Mouse (Mus musculus) kidney, adult 18-20 months (tissue): ENCODE results near the gene Lrrc4.
A peak's percentile ranks its signal among the peaks of the same experiment; 100 is the strongest.

Source experiments
- DNase-seq: peaks from one replicate; pipeline ENCODE4 v3.0.0; 2021

Lrrc4 gene

DNA sequence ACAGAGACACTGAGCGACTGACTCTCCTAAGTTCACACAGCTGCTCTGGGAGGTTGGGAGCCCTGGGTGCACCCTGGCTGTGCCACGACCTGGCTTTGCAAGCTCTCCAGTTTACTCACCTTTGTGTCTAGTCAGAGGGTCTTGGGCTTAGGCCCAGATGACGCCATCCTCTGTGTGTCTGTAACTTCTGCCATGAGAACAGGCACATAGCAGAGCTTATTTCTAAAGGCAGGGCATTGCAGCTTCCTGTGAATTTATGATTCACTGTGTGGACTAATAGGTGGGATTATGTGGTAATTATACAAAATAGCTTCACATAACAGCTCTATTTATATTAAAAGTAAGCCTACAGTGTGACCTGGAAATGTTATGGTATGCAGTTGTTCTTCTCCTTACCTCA lies 168.5 kb downstream of the Lrrc4 start:
- DNase-seq, result no peak

DNA sequence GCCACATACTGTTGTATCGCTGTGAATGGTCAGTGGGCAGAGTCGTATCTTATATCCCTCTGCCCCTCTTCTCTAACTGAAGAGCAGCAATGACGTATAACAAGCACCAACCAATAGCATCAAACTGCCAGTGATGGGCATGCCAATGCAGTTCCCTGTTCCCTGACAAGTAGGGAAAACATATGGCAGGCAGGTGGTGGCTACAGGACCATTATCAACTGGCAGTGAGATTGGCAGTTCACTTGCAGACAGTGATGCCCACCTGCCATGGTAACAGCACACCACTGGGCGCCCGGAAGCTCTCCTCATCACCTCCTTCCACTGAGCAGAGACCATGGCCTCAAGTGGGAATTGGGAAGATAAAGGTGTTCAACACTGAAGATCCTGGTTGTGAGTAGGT lies 175.0 kb downstream of the Lrrc4 start:
- no peak for DNase-seq

DNA sequence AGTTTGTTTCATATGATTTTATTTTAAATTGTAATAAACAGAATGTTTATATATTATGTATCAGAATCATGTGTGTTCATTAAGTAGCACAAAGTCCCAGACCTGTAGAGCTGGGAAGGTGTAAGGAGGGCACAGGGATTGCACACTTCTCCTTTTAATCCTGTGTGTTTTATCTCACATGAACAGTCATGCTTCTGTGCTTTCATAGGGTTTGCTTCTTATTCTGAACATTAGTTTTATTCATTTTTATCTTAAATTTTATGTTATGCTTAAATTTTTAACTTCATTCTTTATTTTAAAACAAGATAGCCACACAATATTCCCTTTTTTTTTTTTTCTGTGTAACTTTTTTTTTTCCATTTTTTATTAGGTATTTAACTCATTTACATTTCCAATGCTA lies 186.3 kb downstream of the Lrrc4 start:
- no peak for DNase-seq

DNA sequence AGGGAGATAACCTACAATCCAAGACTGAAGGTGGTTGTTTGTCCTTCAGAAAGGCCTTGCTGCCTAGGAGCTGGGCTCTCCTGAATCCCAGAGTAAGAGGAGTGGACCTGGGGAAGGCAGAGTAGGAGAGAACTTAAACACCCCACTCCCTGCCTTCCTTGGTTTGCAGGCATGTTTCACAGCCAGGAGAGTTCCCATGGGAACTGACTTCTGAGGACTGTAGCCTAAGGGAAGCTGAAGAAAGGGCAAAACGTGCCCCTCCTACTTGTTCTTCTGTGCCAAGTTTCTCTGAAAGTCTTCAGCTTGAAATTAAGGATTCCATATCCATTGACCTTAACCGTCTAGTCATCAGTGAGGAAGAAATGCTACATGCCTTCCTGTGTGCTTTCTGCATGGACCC lies 188.6 kb downstream of the Lrrc4 start:
- DNase-seq, result no peak

DNA sequence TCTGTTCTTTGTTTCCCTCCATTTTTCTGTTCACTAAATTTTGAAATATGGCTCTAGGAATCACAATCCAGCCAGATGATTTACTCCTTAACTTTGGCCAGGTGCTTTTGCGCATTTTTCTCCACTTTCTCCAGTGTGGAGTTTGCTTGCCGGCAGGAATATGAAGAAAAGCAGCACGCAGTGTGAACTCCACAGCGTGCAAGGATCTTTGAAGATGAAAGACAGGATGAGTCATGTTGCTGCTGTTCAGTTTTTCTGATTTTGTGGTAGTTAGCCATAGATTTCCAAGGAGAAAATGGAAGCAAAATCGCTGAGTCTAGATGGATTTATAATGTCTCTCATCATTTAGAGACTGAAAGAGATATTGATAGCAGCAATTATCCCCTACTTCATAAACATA lies 191.5 kb downstream of the Lrrc4 start:
- no peak for DNase-seq

DNA sequence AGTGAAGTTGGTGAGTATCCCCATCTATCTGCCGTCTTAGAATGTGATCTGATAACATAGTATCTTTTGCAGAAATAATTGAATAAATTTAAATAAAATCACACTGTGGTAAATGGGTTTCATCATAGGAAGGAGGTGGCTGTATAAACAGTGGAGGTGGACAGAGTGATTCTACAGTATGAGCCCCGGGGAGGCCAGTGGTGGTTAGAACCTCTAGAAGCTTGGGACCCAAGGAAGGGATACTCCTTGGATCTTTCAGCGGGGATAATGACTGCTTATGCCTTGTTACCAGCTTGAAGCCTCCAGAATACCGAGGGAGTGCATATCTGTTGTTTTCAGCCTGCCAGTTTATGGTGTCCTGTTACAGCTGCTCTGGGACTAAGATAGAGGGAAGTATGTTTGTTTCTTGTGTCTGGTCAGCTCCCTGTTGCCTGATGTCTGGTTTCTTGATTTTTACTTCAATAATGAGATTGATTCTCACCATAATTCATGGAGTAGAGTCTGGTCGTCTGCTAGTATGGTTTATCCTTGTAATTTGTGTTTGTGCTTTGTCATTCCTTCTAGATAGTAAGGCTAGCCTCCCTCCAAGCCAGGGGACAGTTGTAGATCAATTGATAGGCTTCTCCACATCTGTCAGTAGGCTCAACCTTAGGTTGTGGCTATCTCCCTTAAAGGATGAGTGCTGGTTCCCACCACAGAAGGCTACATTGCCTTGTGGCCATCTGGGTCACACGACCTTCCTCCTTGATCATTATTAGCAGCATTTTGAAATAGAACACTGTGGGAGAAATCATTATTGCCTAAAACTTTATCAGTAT lies 195.8 kb downstream of the Lrrc4 start:
- DNase-seq, result no peak

DNA sequence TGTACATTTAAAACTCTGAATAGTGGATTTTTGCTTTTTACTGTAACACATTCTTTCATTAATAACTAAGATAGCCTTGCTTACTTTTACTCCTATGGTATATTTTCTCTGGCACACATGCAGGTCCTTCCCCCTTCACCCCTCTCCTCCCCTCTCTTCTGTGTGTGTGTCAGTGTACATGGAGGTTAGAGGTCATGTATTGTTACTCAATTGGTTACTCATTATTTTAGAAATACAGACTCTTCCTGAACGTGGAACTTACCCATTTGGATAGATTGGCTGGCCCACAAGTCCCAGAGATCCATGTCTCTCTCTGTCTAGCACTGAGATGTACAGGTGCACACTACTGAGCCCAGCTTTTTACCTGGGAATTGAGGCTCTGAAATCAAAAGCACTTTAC lies 196.5 kb downstream of the Lrrc4 start:
- DNase-seq, result no peak

DNA sequence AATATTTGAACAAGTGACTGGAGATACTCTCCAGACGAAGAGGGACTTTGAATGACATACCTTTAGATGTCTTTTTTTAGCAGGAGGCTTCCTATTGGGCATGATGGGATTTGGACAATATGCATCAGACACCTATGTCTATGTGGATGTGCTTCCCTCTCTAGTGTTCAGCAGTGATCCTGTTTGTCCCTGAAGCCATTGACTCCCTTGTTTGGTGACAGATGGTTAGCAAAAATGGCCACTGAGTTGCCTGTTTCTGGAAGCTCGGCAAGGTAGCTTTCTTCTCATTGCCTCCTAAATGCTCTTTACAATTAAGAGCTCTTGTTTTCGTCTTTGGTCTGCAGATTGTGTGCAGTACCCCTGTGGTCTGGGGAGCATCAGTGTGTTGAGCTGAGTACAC lies 197.9 kb downstream of the Lrrc4 start:
- DNase-seq, result no peak

DNA sequence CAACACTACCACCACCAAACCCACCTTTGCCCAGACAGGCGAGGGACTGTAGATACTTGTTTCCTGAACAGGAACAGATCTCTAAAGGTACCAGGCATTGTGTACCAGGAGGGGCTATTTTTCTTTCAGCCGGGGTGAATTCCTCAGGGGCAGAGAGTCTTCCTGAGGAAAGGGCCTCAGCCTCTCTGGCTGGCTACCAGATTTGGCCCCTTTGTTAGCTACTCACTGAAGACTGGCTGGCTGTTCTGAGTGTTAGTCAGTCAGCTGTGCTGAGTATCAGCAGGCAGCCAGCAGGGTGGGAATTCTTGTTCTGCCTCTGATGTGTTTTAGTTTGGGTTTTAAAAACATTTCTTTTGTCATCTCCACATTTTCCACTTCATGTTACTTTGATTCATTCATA lies 198.4 kb downstream of the Lrrc4 start:
- no peak for DNase-seq

DNA sequence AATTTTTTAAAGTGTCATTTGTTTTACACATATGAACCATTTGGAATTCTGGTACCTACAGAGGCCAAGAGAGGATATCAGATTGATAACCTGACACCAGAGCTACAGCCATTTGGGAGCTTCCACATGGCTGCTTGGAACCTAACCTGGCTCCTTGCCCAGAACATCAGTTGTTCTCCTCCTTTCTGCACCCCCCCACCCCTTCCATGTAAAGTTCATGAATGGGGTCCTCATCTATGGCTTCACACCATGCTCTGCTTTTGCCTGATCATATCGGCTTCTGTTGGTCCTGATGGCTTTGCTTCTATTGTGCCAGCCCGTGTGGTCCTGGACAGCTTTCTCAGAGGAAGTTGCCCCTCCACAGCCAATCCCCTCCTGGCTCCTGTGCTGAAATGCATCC lies 200.6 kb downstream of the Lrrc4 start:
- no peak for DNase-seq

DNA sequence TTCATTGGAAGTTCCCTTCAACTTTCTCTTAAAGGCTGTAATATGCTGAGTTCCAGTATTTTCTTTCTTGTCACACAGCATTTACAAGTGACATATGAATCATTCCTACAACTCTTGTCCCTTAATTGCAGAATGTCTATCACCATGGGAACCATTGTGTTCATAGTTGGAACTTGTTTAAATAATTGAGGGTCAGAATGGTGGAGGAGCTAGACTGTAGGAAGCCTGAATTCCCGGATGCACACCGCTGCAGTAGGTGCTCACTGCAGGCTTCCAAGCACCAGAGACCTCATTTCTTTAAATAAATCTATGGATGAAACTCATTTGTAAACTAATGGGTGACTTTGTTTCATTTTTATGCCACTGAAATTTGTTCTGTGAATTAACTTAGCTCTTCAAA lies 201.7 kb downstream of the Lrrc4 start:
- DNase-seq, result no peak

DNA sequence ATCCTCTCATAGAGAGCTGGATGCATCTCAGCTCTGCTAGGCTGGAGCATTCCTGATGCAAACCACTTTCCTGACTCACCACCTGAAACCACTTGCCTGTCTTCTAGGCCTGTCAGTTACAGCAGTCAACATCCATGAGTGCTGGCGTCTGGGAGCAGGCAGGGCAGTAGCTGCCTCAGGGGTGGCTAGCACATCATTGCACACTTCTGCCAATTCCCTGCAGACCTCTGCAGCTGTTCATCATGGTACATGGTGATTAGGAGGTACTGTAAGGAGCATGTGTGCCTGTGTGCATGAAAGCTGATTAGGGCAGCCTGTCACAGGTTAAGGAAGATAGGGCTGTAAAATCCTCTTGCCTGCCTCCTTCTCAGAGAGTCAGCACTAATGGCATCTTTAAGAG lies 203.1 kb downstream of the Lrrc4 start:
- no peak for DNase-seq

DNA sequence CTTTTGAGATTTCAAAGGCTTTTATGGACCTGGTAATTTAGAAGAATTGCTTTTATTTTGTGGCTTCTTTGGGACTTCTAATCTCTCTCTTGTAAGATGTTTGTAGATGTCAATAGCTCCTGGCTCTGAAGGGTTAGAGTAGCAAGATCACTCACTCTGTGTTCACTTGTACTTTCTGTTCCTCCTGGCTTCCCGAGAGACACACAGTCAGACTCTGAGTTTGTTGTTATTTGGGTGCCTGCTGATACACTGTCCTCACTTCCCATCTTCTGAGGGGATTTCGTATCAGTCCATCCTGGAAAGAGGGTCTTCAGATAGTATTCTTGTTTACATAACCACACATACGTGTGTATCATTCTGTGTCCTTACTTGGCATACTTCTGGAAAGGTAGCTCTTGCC lies 208.6 kb downstream of the Lrrc4 start:
- no peak for DNase-seq

DNA sequence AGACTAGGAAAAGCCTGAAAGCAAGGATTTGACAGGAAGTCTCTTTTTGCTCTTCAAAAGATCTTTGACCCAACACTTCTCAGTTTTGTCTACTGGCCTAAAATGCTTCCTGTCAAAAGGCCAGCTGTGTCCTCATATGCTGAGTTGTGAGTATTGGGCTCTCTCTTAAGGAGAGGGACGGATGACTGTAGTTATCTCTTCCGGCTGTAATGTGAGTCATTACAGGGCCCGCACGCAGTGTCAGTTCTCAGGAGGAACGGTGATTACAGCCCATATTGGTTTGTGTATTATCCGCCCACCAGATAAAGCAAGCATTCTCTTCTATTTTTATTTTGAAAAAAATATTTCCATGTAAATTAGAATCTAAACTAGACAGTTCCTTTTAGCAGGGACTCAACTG lies 209.0 kb downstream of the Lrrc4 start:
- DNase-seq, result no peak

DNA sequence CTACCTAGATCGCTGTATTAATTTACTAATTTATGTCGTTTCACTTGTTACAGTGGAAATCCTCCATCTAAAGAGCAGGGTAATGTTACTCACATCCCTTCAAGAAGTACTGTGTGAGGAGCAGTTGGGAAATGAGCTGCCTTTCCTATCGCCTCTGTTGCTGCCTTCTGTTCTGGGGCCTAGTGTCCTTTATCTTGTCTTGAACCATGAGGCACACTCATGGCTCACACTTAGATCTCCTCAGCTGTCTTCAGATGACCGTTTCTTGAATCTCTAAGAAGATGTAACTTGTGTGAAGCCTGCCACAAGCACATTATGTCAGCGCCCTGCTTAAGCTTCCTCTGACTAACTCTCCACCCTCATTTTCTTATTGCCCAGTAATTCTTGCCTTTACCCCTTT lies 209.6 kb downstream of the Lrrc4 start:
- no peak for DNase-seq

DNA sequence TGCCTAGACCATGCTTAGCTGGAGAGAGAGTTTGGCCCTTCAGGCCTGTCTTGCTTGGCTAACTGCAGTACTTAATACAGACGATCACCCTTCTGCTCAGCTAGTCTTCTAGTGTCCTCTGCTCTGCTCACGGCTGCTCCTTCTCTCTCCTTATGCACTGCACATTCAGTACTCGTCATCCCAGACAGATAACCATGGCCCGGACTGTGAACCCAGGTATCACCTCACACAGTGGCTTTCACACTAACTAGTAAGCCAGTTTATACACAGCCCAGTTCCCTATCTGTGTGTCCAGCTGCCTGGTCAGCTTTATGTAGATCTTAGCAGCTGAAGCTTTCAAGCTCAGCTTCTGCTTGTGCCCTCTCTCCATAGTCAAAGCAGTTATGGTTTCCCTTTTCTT lies 210.1 kb downstream of the Lrrc4 start:
- no peak for DNase-seq

DNA sequence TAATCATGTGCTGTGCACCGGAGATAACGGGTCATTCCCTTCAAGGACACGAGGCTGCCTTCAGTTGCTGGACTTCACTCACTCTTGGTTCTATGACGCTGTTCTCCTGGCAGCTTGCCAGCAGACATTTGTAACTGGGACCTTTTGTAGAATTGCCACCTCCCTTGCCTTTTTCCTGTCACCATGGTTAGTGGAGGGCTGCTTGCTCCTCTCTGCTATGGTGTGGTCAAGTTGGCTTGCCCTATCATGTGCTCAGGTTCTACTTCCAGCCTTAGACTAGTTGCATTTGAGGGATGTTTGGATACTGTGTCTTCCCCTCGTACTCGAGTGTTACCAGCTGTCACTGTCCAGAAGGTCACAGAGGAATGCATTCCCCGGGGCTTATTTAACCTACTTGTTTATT lies 212.8 kb downstream of the Lrrc4 start:
- DNase-seq, result peak; percentile 62

DNA sequence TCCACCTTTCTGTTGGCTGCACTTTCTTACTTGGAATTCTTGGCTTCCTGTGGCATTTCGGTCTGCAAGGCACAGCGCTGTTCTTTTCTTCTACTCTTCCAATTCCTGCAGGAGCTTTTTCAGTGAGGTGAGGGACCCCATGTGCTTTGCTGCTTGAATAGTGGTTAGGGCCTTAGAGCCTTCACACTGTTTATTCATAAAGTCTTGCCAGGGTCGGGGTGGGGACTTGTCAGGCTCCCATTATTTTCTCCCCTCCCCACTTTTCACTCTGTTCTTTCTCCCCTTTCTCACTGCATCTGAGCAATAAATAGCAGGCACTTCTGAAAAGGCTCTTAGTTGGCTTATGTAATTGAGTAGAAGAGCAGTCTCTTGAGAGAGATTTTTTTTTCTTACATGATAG lies 213.2 kb downstream of the Lrrc4 start:
- no peak for DNase-seq

DNA sequence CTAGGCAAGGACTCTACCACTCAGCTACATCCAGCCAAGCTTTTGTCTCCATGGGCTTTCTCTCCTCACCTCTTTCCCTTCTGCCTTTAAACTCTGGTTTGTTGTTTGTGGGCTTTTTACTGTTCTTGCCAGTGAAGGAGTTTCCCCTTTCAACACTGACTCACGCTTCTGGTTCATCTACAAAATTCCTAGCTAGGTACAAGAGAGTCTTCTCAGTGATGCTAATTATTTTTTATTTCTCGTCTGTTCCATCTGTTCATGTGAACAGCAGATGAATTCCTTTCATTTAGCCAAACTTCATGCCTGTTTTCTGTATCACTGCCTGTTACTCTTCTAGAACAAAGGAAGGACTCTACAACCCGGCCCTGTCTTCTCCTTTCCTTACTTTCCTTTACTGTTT lies 215.6 kb downstream of the Lrrc4 start:
- no peak for DNase-seq

DNA sequence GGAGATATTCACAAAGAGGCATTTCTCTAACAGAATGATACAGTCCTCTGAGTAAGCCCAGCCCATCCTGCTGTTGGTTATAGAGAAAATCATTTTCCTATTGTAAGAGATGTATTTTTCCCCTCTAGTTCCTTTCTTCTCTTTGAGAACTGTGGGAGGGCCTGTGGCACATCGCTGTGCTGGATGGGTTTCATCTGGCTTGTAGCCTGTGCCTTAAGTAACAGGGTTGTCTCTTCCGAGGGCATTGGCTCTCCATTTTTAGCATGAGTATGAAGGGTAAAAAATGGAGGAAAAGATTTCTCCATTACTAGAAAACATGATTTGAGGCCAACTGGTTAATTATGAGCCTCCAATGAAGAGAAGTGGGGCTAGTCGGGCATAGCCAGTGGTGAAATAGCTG lies 216.1 kb downstream of the Lrrc4 start:
- DNase-seq, result no peak

DNA sequence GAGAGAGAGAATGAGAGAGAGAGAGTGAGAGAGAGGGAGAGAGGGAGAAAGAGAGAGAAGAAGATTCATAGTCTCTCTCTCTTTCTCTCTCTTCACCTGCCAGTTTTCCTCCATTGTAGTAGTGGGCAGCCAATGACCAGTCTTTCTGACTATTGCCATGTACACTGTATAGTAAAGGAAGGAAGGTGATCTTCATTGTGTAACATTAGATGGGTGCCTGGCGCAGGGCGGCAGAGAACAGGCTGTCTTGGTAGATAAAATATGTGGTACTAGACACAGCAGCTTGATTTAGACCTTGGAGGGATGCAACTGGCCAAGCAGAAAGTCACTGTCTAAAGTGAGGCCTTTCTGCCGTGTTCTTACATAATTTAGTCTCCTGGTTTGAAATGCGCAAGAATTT lies 216.7 kb downstream of the Lrrc4 start:
- DNase-seq, result no peak

DNA sequence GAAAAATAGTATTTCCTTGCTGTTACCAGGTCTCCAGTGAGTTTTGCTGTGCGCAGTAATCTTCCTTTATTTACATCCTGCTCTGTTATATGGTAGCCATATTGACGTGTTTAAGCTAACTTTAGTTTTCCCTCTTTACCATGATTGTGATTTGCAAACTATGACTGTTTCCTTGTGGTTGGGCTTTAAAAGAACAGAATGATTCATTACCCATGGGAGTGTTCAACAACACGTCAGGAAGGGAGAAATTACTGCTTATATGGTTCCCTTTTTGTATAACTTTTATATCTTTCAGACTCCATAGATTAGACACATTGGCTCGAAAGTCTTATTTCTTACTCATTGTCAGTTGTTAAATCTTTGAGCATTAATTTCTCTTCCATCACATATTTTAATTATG lies 218.1 kb downstream of the Lrrc4 start:
- no peak for DNase-seq
